Mouse (Mus musculus) effector memory CD4-positive, alpha-beta T cell, adult 5 months (primary cell): Measurements from ENCODE around the gene Kdelr1. TPM values are rescaled to one million over a fixed set of nuclear protein-coding genes. Genes with fewer than 3 reads are reported as not detected.

Experiments
- polyA plus RNA-seq: library from polyadenylated mRNA; unstranded; fragments of 100-300 nt; shearing (Covaris generic); gene quantifications from one replicate; pipeline ENCODE4 v1.2.1, GENCODE M21; 2017

Gene Kdelr1
- polyA plus RNA-seq: 51.6 TPM

DNA sequence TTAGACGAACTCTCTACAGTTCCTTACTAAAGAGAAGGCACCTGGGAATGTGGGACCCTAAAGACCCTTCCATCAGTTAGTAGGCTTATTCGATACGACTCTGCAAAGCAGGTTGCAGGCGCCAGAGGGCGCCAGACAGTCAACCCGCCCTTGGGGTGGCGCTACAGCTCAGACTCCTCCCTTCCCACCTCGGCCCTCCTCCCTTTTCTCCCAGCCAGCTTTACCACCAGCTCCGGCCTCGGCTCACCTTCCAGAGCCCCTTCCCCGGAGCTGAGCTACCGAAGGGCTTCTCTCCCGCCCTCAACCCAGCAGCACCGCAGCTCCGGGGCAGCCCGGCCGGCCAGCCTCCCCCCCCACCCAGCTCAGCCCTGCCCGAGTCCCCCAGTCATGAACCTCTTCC is at the start of gene Kdelr1:
Kdelr1 (plus strand) TSS at position 149 of the 400 bp plus-strand sequence.

DNA sequence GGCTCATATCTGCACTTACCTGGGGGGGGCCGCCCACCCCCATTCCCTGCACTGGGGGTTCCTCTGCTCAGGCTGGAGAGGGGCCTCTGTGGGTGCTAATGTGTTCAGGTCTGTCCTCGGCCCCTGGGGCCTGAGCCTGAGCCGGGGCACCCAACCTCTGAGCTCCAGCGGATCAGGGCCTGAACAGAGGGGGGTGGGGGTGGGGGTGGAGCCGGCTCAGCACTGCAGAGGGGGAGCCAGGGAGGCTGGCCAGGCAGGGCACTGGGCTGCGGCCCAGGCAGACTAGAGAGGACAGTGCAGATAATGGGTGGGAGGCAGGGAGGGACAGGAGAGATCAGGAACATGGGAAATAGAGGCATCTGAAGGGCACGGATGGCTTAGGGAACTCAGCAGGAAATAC is 48.0 kb upstream of the Kdelr1 start, which contains the start of gene Kcnj14:
Kcnj14 (minus strand) TSS at position 185 of the 400 bp plus-strand sequence.

DNA sequence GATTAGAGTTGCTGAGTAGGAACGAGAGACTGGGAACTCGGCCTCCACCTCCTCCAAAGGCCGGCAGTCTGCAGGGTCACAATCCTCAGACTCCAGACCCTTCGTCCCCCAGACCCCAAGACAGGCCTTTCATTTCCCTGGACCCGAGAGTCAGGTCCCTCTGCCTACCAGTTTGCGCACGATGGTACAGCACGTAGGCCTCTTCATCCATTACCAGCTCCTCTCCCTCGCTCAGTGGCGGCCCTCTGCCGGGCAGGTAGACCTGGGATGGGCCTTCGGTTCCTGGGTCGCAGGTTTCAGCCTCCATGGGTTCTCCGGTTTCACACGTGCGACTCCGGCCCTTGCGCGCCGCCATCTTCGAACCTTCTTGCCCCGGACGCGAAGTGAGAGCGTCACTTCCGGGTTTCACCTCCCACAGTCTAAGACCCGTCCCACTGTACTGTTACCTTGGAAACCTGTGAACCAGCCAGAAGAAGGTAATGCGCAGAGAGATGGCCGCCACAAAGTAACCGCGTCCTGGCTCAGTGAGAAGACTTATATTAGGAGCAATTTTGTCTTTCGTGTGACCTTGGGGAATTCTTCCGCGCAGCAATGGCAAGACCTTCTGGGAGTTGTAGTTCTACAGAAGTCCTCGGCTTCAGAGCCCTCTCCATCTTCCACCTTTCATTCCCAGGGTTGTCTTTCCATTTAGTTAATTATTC is 42.0 kb upstream of the Kdelr1 start, which contains the start of gene Grwd1:
Grwd1 (minus strand) TSS at position 518 of the 701 bp plus-strand sequence.

DNA sequence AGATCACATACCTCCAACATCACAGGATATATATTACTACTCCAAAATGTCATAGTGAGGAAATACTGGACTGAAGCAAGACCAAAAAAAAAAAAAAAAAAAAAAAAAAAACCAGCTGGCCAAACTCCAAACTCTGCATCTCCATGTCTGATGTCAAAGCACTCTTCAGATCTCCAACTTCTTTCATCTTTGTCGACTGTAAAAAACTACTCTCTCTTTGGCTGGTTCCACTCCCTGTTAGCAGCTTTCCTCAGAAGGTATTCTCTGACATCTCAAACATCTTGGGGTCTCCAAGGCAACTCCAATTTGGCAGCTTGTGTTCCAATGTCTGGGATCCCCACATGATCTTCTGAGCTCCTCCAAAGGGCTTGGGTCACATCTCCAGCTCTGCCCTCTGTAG is 5.7 kb downstream of the Kdelr1 start, which contains the start of gene Grin2d:
Grin2d (minus strand) TSS at position 101 of the 400 bp plus-strand sequence.

DNA sequence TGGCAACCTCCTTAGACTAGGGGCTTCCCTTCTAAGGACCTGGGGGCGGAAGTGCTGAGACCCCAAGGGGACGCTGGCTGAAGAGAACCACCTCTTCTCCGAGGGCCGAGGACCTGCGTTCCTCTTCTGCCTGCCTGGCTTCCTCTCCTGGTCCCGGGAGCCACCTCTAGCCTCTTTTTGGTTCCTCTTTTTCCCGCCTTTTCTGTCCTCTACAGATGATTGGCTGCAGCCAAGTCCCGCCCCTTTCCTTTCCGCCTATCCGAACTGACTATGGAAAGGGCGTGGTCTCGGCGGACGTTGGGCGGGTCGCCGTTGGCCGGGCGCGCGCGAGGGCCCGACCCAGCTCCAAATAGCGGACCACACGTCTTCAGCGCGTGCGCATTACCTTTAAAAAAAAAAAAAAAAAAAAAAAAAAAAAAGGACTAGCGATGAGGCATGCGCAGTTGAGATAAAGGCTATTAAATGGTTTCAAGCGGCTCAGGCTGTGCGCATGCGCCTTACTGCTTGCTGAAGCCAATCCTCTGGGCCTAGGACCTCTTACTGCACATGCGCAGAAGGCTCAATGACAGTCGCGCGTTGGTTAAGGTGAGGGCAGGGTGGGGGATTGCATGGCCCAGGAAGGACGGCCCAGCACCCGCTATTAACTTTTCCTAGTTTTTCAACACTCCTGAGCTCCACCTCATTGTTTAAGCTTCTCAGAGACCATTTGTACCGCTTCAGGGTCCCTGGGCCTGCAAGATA is 24.1 kb downstream of the Kdelr1 start, which contains the start of the genes Syngr4 and Tmem143:
Syngr4 (minus strand) TSS at position 198 of the 741 bp plus-strand sequence.
Tmem143 (plus strand) TSS at position 425 of the 741 bp plus-strand sequence.

DNA sequence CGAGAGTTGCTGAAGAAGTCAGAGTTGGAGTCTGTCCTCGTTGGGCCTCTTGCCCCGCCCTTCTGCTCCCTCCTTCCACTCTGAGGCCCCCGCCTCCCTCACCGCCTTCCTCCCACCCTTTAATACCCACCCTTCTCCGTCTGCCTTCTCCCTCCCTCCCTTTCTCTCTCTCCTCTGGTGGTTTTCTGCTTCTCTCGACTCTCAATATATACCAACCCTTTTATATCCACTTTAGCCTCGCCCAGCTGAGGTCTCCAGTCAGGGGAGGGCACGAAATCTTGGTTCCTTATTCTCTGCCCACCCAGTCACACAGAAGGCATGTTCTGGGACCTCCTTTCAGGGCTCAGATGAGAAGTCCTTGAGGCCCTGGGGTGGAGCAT is 48.7 kb downstream of the Kdelr1 start, which contains the start of gene Emp3:
Emp3 (minus strand) TSS at position 163 of the 380 bp plus-strand sequence.

DNA sequence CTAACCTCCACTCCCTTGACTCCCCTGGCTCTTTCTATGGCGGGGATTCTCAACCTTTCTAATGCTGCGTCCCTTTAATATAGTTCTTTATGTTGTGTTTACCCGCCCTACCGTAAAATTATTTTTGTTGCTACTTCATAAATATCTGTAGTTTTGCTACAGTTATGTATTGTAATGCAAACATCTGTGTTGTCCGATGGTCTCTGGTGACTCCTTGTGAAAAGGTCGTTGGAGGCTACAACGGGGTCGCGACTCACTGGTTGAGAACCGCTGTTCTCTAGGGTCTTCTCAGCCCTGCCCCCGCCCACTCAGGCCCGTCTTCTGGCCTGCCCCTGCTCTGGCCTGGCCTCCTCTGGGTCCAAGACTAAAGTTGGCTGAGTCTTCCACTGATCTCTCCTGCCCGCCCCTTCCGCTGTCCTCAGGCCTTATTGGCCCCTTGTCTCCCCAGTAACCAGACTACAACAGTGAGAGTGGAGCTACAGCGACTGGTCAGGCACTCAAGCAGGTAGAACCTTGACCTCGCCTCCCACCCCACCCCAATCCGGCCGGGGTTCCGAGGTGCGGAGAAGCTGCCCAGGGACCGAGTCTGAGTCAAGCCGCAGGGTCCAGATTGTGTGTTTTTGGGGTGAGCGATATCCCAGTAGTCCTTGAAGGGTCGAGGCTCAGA is 51.3 kb downstream of the Kdelr1 start, which contains the start of gene Ccdc114:
Ccdc114 (plus strand) TSS at position 311 of the 667 bp plus-strand sequence.

Other genes with a start within 250 kb of the Kdelr1 start
- not detected for gene Rasip1, start 245.3 kb upstream of the Kdelr1 start, polyA plus RNA-seq
- gene Mamstr, start 232.8 kb upstream of the Kdelr1 start, polyA plus RNA-seq: not detected
- not detected for gene Fut2, start 206.4 kb upstream of the Kdelr1 start, polyA plus RNA-seq
- gene Ntn5, start 188.8 kb upstream of the Kdelr1 start, polyA plus RNA-seq: not detected
- not detected for gene Sec1, start 178.4 kb upstream of the Kdelr1 start, polyA plus RNA-seq
- gene Car11, start 172.9 kb upstream of the Kdelr1 start, polyA plus RNA-seq: 1.7 TPM
- gene Dbp, start 167.7 kb upstream of the Kdelr1 start, polyA plus RNA-seq: 13.8 TPM
- gene Rpl18, start 157.3 kb upstream of the Kdelr1 start, polyA plus RNA-seq: 1,532 TPM
- gene Sphk2, start 154.8 kb upstream of the Kdelr1 start, polyA plus RNA-seq: 23.7 TPM
- not detected for gene Fam83e, start 151.6 kb upstream of the Kdelr1 start, polyA plus RNA-seq
- not detected for gene Spaca4, start 147.0 kb upstream of the Kdelr1 start, polyA plus RNA-seq
- gene Lmtk3, start 89.0 kb upstream of the Kdelr1 start, polyA plus RNA-seq: 0.21 TPM
- 11.7 TPM for gene Sult2b1, start 88.1 kb upstream of the Kdelr1 start, polyA plus RNA-seq
- gene Cyth2, start 58.2 kb upstream of the Kdelr1 start, polyA plus RNA-seq: 142 TPM
- not detected for gene Kcnj14, start 48.0 kb upstream of the Kdelr1 start, polyA plus RNA-seq
- 34.5 TPM for gene Grwd1, start 41.8 kb upstream of the Kdelr1 start, polyA plus RNA-seq
- gene Grin2d, start 5.6 kb downstream of the Kdelr1 start, polyA plus RNA-seq: 0.47 TPM
- not detected for gene Syngr4, start 23.9 kb downstream of the Kdelr1 start, polyA plus RNA-seq
- gene Tmem143, start 24.2 kb downstream of the Kdelr1 start, polyA plus RNA-seq: 5.3 TPM
- gene Emp3, start 48.6 kb downstream of the Kdelr1 start, polyA plus RNA-seq: 293 TPM
- 1.3 TPM for gene Ccdc114, start 51.3 kb downstream of the Kdelr1 start, polyA plus RNA-seq
- gene Abcc6, start 157.5 kb downstream of the Kdelr1 start, polyA plus RNA-seq: not detected
- gene Nomo1, start 160.9 kb downstream of the Kdelr1 start, polyA plus RNA-seq: 19.9 TPM
- gene Kcnj11, start 228.0 kb downstream of the Kdelr1 start, polyA plus RNA-seq: not detected